Mouse (Mus musculus) megakaryocyte-erythroid progenitor cell, adult 5-6 weeks (primary cell): ENCODE data around the gene Rab11fip3. TPM values are rescaled to one million over a fixed set of nuclear protein-coding genes. Genes with fewer than 3 reads are reported as not detected.

ENCODE experiments used
- ATAC-seq: replicated peaks from 2 replicates; pipeline ENCODE4 v1.8.0; 2016; ENCODE audit warnings: mild to moderate bottlenecking, inconsistent platforms; ENCODE audit not compliant: severe bottlenecking, poor library complexity, low FRiP score, low TSS enrichment
- total RNA-seq, 2 experiments: library from RNA; stranded (forward) in 1 of 2; stranded (reverse) in 1 of 2; fragments of 200-1000, 215-1000 nt in 1 of 2; fragments of >200 nt in 1 of 2; fragmentation: Nextera tagmentation in 1 of 2; gene quantifications; 2 replicates each; pipeline ENCODE4 v1.2.3; 2014 to 2017

Gene Rab11fip3
- total RNA-seq, 2 experiments from 2014 or later: 0.33 to 0.48 TPM

- ATAC-seq: peak; percentile 84
These were observed 20.7 kb upstream of the Rab11fip3 start, which contains the start of gene Decr2 for GRCm38 (mm10) chr17:26089905-26090632. Gene Decr2, minus strand, starts transcription at chr17:26090337.

GRCm38 (mm10) chr17:26087059-26087564 is 17.8 kb upstream of the Rab11fip3 start:
- no peak for ATAC-seq

- ATAC-seq: no peak
These were observed 11.5 kb upstream of the Rab11fip3 start for GRCm38 (mm10) chr17:26080867-26081266.

- ATAC-seq: no peak
These were observed 9.5 kb upstream of the Rab11fip3 start for GRCm38 (mm10) chr17:26078851-26079250.

GRCm38 (mm10) chr17:26075246-26075645 is 5.9 kb upstream of the Rab11fip3 start:
- no peak for ATAC-seq

GRCm38 (mm10) chr17:26070136-26070535 is 781 bp upstream of the Rab11fip3 start:
- no peak for ATAC-seq

GRCm38 (mm10) chr17:26068024-26068830 is 1.1 kb downstream of the Rab11fip3 start:
- no peak for ATAC-seq

- no peak for ATAC-seq
These were observed 2.8 kb downstream of the Rab11fip3 start for GRCm38 (mm10) chr17:26066488-26067020.

- ATAC-seq: no peak
These were observed 4.4 kb downstream of the Rab11fip3 start for GRCm38 (mm10) chr17:26064916-26065315.

GRCm38 (mm10) chr17:26057787-26058567 is 11.4 kb downstream of the Rab11fip3 start:
- ATAC-seq: no peak

- no peak for ATAC-seq
These were observed 12.1 kb downstream of the Rab11fip3 start for GRCm38 (mm10) chr17:26057278-26057677.

- no peak for ATAC-seq
These were observed 14.2 kb downstream of the Rab11fip3 start for GRCm38 (mm10) chr17:26055164-26055563.

GRCm38 (mm10) chr17:26054133-26054845 is 15.1 kb downstream of the Rab11fip3 start:
- ATAC-seq: peak; percentile 69; the same call in 1 of the 2 replicates

- no peak for ATAC-seq
These were observed 16.6 kb downstream of the Rab11fip3 start for GRCm38 (mm10) chr17:26052706-26053105.

GRCm38 (mm10) chr17:26052074-26052473 is 17.3 kb downstream of the Rab11fip3 start:
- ATAC-seq: no peak

- no peak for ATAC-seq
These were observed 21.2 kb downstream of the Rab11fip3 start for GRCm38 (mm10) chr17:26048118-26048517.

GRCm38 (mm10) chr17:26046253-26046997 is 22.9 kb downstream of the Rab11fip3 start:
- ATAC-seq: no peak

GRCm38 (mm10) chr17:26045285-26045684 is 24.1 kb downstream of the Rab11fip3 start:
- ATAC-seq: no peak
